Mouse (Mus musculus): ENCODE results near the gene Olfr1116. TPM values are rescaled to one million over a fixed set of nuclear protein-coding genes. Genes with fewer than 3 reads are reported as not detected.

Olfr1116 gene
- not detected for polyA plus RNA-seq (2014; fragmentation: Illumina TruSeq; extraction: RNeasy Lipid Tissue Mini Kit (QIAGEN cat#74804); ENCODE audit: low read depth, low replicate concordance)

DNA sequence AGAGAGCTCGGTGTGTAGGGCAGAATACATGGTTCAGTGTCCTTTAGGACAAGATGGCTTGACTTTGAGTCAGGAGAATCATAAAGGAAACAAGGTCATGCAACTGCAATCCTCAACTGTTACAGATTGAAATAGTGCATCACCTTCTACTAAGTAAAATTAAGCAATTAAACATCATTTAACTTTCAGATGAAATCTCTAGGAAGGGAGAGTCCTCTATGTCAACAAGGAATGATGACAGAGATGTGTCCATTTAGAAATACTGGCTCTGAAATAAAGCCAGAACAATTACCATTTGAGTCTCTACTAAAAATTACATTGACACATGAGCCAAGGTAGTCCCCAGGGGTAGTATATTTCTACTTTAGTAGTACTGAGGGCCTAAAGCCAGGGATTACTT is at the start of gene Olfr1116:
Olfr1116 (plus strand) TSS at position 301 of the 400 bp plus-strand sequence.

DNA sequence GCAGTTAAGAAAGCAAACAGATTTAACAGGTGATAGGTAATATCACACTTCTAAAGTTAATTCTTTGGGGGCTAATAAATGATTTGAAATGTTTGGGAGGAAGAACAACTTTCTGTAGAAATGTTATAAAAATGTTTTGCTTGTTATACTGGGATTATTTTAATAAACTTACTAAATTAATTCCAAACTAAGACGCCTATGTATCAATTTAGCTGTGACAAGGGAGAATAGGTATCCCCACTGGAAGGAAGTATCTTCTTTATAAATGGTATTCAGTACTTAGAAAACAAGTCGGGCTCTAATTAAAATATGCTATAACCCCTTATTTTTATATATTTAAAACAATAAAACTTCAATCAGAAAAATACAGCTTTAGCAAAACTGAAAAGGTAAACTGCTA is 19.6 kb upstream of the Olfr1116 start, which contains the start of gene Olfr1115:
Olfr1115 (plus strand) TSS at position 301 of the 400 bp plus-strand sequence.

DNA sequence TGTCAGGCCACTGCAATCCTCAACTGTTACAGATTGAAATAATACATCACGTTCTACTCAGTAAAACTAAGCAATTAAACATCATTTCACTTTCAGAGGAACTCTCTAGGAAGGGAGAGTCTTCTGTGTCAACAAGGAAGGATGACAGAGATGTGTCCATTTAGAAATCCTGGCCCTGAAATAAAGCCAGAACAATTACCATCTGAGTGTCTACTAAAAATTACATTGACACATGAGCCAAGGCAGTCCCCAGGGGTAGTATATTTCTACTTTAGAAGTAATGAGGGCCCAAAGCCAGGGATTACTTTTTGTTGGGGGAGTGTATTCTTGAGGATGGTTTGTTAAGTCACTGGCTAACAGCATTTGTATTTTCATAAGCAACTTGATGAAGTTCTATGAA is 39.9 kb downstream of the Olfr1116 start, which contains the start of gene Olfr1118:
Olfr1118 (plus strand) TSS at position 301 of the 400 bp plus-strand sequence.

Other genes with a start within 250 kb of the Olfr1116 start
- not detected for gene Olfr1104, start 240.5 kb upstream of the Olfr1116 start, polyA plus RNA-seq (2014; fragmentation: Illumina TruSeq; extraction: RNeasy Lipid Tissue Mini Kit (QIAGEN cat#74804); ENCODE audit: low read depth, low replicate concordance)
- gene Olfr1105, start 231.0 kb upstream of the Olfr1116 start, polyA plus RNA-seq (2014; fragmentation: Illumina TruSeq; extraction: RNeasy Lipid Tissue Mini Kit (QIAGEN cat#74804); ENCODE audit: low read depth, low replicate concordance): not detected
- not detected for gene Olfr1106, start 215.3 kb upstream of the Olfr1116 start, polyA plus RNA-seq (2014; fragmentation: Illumina TruSeq; extraction: RNeasy Lipid Tissue Mini Kit (QIAGEN cat#74804); ENCODE audit: low read depth, low replicate concordance)
- not detected for gene Olfr1107, start 191.7 kb upstream of the Olfr1116 start, polyA plus RNA-seq (2014; fragmentation: Illumina TruSeq; extraction: RNeasy Lipid Tissue Mini Kit (QIAGEN cat#74804); ENCODE audit: low read depth, low replicate concordance)
- gene Olfr1109, start 171.5 kb upstream of the Olfr1116 start, polyA plus RNA-seq (2014; fragmentation: Illumina TruSeq; extraction: RNeasy Lipid Tissue Mini Kit (QIAGEN cat#74804); ENCODE audit: low read depth, low replicate concordance): not detected
- not detected for gene Olfr259, start 153.0 kb upstream of the Olfr1116 start, polyA plus RNA-seq (2014; fragmentation: Illumina TruSeq; extraction: RNeasy Lipid Tissue Mini Kit (QIAGEN cat#74804); ENCODE audit: low read depth, low replicate concordance)
- not detected for gene Olfr1110, start 127.2 kb upstream of the Olfr1116 start, polyA plus RNA-seq (2014; fragmentation: Illumina TruSeq; extraction: RNeasy Lipid Tissue Mini Kit (QIAGEN cat#74804); ENCODE audit: low read depth, low replicate concordance)
- not detected for gene Olfr1111, start 114.9 kb upstream of the Olfr1116 start, polyA plus RNA-seq (2014; fragmentation: Illumina TruSeq; extraction: RNeasy Lipid Tissue Mini Kit (QIAGEN cat#74804); ENCODE audit: low read depth, low replicate concordance)
- not detected for gene Olfr1112, start 79.7 kb upstream of the Olfr1116 start, polyA plus RNA-seq (2014; fragmentation: Illumina TruSeq; extraction: RNeasy Lipid Tissue Mini Kit (QIAGEN cat#74804); ENCODE audit: low read depth, low replicate concordance)
- gene Olfr1113, start 58.6 kb upstream of the Olfr1116 start, polyA plus RNA-seq (2014; fragmentation: Illumina TruSeq; extraction: RNeasy Lipid Tissue Mini Kit (QIAGEN cat#74804); ENCODE audit: low read depth, low replicate concordance): not detected
- not detected for gene Olfr1115, start 19.5 kb upstream of the Olfr1116 start, polyA plus RNA-seq (2014; fragmentation: Illumina TruSeq; extraction: RNeasy Lipid Tissue Mini Kit (QIAGEN cat#74804); ENCODE audit: low read depth, low replicate concordance)
- gene Olfr1118, start 40.0 kb downstream of the Olfr1116 start, polyA plus RNA-seq (2014; fragmentation: Illumina TruSeq; extraction: RNeasy Lipid Tissue Mini Kit (QIAGEN cat#74804); ENCODE audit: low read depth, low replicate concordance): not detected
- not detected for gene Olfr1120, start 87.3 kb downstream of the Olfr1116 start, polyA plus RNA-seq (2014; fragmentation: Illumina TruSeq; extraction: RNeasy Lipid Tissue Mini Kit (QIAGEN cat#74804); ENCODE audit: low read depth, low replicate concordance)
- not detected for gene Olfr1121, start 102.4 kb downstream of the Olfr1116 start, polyA plus RNA-seq (2014; fragmentation: Illumina TruSeq; extraction: RNeasy Lipid Tissue Mini Kit (QIAGEN cat#74804); ENCODE audit: low read depth, low replicate concordance)
- gene Olfr1122, start 118.3 kb downstream of the Olfr1116 start, polyA plus RNA-seq (2014; fragmentation: Illumina TruSeq; extraction: RNeasy Lipid Tissue Mini Kit (QIAGEN cat#74804); ENCODE audit: low read depth, low replicate concordance): not detected
- not detected for gene Olfr1123, start 149.1 kb downstream of the Olfr1116 start, polyA plus RNA-seq (2014; fragmentation: Illumina TruSeq; extraction: RNeasy Lipid Tissue Mini Kit (QIAGEN cat#74804); ENCODE audit: low read depth, low replicate concordance)
- not detected for gene Olfr1124, start 162.7 kb downstream of the Olfr1116 start, polyA plus RNA-seq (2014; fragmentation: Illumina TruSeq; extraction: RNeasy Lipid Tissue Mini Kit (QIAGEN cat#74804); ENCODE audit: low read depth, low replicate concordance)
- not detected for gene Olfr1126, start 186.4 kb downstream of the Olfr1116 start, polyA plus RNA-seq (2014; fragmentation: Illumina TruSeq; extraction: RNeasy Lipid Tissue Mini Kit (QIAGEN cat#74804); ENCODE audit: low read depth, low replicate concordance)
- gene Pramel7, start 229.6 kb downstream of the Olfr1116 start, polyA plus RNA-seq (2014; fragmentation: Illumina TruSeq; extraction: RNeasy Lipid Tissue Mini Kit (QIAGEN cat#74804); ENCODE audit: low read depth, low replicate concordance): not detected
- not detected for gene Pramel6, start 239.0 kb downstream of the Olfr1116 start, polyA plus RNA-seq (2014; fragmentation: Illumina TruSeq; extraction: RNeasy Lipid Tissue Mini Kit (QIAGEN cat#74804); ENCODE audit: low read depth, low replicate concordance)